Mouse (Mus musculus): ENCODE results near the gene Cdkn3.
"Not testable (repeated sequence)": the region's sequence is repeated elsewhere in the genome, so short reads cannot be mapped to it uniquely, and the experiment has no call there.

Cdkn3 gene

DNA sequence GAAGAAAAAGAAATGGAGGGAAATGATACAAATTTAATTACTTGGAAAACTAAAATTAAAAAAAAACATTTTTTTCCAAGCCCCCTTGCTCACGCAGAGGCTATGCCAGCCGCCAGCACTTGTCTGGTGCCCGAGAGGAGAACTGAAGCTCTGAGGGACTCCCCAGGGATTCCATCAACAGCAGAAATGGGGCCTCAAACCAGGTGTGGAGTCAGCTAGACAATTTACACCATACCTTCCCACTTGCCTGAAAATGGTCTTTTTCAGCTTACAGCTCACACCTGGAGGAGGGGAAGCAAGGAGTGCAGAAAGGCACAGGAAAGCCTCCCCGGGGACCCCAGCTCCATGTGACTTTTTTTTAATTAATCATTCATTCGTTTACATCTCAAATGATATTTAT lies 24.9 kb downstream of the Cdkn3 start:
- DNase-seq, result no peak

DNA sequence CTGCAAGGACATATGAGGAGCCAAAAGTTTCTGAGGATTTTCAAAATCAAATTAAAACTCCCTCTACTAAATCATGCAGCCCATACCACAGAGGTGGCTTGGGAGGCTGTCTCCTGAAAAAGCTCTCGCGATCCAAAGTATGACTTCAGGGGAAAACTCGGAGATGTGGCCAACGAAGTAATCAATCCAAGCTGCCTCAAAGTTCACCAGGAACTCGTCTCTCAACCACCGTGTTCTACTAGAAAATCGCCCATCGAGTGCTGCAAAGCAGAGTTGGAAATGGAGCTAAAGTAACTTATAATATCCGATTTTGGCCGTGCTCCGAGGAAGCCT lies 27.1 kb downstream of the Cdkn3 start:
- DNase-seq, result no peak

DNA sequence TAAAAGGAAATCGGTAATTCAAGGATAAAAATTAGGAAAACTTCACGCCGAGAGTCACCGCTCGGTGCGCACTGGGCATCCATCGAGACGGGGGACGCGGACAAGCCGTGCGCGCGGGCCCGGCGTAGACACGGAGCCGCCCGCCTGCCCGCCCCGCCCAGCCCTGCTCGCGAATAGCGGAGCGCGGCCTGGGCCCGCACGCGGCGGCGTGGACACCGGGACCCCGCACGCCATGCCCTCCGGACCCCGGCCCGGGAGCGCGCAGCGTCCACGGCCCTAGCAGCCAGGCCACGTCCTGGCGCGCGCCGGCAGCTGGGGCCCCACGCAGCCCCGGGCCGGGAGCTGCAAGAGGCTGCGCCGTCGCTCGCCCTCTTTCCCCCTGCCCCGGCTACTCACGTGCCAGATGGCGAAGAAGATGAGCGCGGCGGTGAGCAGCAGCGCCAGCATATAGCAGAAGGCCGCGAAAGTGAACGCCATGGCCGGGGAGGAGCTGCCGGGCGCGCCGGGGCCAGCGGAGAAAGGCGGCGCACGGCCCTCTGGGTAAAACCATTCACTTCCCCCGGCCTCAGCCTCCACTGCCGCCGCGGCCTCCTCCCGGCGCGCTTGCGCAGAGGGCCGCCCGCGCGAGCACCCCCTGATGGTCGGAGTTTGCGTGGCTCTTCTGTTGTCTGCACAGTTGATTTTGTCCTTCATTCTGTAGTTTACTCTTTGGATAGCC lies 27.6 kb downstream of the Cdkn3 start, which contains the start of gene Cnih1:
TSS of gene Cnih1 (minus strand) at position 625 of the 718 bp plus-strand sequence.
- peak; percentile 92 for DNase-seq

DNA sequence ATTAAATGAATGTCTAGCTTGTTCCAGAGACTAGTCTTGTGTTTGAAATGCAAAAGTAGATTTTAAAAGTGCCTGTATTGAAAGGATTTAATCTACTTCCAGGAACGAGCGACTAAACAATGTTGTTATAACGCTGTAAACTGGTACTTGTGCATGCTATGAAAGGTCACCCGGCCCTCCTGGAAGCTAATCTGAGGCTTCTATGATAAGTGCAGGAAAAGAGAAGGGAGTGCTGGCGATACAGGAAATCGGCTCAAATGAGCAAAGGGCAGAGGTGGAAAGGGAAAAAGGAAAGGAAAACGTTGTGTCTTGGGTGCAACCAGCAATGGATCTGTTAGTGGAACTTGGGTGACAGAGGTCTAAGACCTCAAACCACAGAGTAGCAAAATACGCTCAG lies 28.2 kb downstream of the Cdkn3 start:
- peak; percentile 11 for DNase-seq

DNA sequence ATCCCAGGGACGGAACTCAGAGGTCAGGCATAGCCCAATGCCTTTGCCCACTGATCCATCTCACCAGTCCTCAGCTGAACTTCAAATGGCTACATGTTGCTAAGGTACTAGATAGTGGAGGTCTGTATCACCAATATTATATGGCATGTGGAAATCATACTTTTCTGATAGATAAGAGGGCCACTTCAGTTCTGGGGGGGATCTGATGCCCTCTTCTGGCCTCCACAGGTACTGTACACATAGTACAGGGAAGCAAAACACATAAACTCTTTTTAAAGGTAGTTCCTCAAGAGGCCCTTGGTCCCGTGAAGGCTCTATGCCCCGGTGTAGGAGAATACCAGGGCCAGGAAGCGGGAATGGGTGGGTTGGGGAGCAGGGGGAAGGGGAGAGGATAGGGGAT lies 30.0 kb downstream of the Cdkn3 start:
- DNase-seq, result no peak

DNA sequence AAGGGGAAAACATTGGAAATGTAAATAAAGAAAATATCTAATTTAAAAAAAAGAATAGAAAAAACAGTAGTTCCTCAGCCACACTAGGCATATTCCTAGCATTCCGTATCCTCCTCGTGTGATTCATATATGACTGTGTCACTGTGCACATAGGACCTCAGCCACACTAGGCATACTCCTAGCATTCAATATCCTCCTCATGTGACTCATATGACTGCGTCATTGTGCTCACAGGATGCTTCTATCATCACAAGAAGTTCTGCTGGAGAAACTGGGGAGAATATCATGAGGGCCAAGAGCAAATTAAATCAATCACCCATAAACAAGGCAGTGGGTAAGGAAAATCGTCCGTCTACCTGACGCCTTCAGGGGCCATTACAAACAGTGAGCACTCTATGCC lies 30.4 kb downstream of the Cdkn3 start:
- no peak for DNase-seq

DNA sequence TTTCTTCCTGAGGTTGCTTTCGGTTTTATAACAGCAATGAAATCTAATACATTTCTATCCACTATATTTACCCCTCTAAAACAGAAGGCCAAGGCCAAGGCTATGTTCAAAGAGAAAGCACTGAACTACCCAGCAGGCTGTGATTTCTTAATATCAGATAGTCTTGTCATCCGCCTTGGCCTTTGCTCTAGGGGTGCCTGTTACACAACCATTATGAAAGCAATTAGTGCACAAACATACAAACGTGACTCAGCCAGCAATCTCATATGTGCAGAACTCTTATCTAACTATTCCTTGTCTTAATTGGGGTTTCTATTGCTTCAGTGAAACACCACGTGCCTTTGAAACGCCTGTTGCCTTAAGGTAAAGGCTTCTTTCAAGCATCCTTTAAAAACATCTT lies 33.8 kb downstream of the Cdkn3 start:
- no peak for DNase-seq

DNA sequence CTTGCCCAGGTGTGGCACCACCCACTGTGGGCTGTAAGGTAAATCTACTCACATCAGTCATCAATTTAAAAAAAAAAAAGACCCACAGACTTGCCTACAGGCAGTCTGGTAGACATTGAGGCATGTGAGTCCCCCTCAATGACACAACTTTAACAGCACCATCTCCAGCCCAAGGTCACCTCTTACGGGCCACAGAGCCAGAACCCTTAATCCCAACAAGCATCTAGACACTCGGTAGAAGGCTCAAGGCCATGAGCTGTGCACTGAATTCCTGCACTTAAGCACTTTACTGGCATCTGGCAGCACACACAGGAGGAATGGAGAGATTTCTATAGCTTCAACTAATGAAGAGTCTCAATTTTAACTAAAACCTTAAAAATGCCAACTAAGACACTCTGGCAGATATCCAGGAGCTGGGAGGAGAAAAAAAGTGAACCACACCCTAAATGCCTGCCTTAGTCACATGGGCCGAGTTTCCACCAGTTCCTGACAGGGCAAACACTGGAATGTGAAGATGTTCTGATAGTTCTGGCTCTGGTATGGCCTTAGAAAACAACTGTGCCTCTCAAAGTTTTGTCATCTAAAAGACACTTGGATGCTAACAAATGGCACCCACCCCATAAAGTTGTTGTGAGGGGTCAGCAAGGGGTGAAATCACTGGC lies 40.5 kb downstream of the Cdkn3 start:
- no peak for DNase-seq

DNA sequence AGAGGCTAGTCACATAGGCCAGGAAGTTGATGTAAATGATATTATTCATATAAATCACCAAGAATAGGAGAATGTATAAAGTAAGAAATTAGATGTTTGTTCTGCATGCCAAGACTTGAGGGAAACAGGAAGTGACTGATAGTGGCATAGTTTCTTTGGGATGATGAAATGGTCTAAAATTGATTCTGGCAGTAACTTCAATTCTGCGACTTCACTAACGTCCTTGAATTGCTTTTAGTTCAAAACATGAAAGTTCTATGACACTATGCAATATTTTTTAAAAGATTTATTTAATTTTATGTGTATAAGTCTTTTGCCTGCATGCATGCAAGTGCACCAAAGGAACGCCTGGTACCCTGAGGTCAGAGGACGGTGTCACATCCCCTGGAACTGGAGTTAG lies 42.9 kb downstream of the Cdkn3 start:
- no peak for DNase-seq

DNA sequence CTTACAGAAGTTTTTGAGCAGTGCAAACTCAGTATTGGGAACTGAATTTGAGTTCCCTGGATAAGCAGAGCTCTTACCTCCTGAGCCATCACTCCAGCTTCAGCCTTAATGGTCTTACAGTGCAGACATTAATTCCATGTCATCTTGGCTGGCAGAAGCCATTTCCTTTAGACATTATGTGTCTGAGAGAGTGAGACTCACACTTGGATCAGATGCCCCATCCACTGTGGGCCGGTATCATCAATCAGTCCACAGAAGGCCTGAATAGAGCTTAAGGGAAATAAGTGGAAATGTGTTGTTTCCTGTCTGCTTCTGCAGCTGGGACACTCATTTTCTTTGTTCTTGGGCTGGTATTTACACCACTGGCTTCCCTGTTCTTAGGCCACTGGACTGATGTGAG lies 43.5 kb downstream of the Cdkn3 start:
- no peak for DNase-seq

DNA sequence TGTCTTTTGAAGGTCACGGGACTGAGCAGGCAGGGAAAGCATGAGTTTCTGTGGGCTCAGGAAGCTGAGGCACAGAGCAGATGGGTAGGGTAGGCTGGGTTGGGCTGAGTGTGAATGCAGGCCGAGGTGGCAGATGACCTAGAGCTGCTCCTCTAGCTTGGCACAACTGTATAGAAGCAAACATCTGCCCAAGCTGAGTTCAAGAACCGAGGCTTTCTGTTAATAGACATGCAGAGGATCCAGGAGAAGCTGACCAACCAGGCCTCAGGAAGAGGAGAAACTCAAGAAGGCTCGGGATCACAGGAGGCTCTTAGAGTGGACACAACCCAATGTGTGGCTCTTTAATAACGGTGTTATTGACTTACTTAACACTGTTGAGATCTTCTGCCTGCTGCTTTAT lies 45.8 kb downstream of the Cdkn3 start:
- no peak for DNase-seq

DNA sequence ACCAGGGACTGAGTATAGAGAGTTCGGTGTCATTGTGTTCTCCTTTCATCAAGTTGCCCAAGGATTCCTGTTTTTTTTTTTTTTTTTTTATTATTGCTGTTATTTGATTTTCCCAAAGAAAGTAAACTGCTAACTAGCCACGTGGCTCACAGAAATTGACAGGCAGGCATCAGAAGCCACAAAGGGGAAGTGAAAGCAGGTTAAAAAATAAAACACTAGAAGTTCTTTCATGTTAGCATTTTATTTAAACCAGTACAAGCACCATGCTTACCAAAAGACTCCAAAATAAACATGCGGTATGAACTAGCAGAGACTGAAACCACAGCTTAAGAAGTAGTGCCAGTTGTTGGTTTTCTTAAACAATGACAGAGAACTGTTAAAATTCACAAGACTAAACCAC lies 47.6 kb downstream of the Cdkn3 start:
- no peak for DNase-seq

DNA sequence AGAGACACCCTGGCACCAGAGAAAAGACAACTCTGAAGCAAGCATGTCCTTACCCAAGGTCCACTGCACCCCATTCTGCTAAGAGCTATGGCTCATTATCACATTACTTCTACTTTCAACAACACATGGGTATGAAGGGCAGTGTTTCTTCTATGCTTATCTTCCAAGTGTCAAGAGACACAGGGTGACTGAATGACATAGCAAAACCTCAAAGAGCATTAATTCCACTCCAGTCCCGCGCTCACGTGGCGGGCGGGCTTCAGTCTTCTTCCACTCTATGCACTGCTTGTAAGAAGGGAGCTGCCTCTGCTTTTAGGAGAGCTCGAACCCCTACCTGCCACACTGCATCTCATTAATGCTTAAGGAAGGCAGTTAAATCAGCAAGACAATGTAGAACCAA lies 55.3 kb downstream of the Cdkn3 start:
- DNase-seq, result no peak

DNA sequence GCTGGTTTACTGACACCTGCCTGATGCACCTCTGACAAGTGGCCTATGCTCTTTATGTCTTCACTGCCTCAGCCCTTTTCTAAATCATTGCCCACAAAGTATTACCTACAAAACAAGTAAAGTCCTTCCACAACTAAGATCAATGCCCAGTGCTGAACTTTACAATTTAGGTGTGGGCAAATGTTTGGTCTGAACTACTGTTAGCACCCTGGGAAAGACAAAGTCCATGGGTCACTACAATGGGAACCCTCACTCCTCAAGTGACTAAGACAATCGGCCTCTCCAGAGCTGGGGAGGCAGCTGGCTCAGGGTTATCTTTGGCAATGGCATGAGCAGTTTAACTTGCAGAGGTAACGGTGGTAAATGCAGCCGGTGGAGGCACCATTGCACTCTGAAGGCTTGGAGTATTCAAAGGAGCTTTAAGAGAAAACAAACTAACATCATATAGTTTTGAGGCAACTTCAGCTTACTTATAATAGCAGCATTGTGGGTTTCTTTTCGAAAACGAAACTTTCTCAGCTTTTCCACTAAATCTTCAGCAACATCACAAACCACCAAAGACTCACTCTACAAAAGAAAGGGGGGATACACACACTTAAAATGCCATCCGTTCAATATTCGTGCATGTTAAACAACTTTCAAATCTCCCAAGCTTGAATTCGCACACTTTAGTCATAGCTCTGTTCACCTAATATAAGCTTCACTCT lies 56.7 kb downstream of the Cdkn3 start:
- DNase-seq, result no peak

DNA sequence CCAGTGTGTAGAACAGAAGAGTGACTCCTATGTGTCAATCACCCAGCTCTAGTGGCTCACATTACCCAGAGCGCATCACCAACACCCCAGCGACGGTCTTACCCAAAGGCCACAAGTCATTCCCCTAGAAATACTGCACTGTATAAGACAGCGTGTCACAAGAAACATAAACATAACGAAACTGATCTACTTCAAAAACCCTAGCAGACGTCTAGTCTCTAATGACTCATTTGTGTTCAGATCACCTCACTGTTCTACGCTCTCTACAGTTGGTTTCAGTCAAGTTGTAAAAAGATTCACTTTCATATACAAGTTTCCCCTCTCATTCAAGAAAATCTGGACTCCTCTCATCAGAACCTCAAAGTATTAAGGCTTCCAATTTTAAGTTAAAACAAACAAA lies 58.4 kb downstream of the Cdkn3 start:
- no peak for DNase-seq

DNA sequence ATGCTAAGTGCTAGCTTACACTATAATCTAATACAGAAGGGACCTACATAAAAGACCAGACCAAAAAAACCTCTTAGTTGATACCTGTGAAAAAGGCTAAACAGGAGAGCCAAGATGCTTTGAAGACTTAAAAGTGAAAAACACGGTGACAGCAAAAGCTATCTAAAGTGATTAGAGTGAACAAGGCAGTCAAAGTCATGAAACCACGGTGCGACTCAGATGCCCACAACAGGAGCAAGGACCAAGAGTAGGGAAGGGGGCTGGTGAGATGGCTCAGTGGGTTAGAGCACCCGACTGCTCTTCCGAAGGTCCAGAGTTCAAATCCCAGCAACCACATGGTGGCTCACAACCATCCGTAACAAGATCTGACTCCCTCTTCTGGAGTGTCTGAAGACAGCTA lies 59.6 kb downstream of the Cdkn3 start:
- not testable (repeated sequence) for DNase-seq

Measured in right cerebral cortex, adult 18-20 months (tissue).